Mouse (Mus musculus) thymus, postnatal 10 days (tissue): Measurements from ENCODE around the gene Hoxa3.

Experiments used
- DNase-seq, 2 experiments: peaks; one replicate each; pipeline ENCODE4 v3.0.0; 2021; ENCODE audit warnings: low spot score in 2 of 2

Gene Hoxa3

DNA sequence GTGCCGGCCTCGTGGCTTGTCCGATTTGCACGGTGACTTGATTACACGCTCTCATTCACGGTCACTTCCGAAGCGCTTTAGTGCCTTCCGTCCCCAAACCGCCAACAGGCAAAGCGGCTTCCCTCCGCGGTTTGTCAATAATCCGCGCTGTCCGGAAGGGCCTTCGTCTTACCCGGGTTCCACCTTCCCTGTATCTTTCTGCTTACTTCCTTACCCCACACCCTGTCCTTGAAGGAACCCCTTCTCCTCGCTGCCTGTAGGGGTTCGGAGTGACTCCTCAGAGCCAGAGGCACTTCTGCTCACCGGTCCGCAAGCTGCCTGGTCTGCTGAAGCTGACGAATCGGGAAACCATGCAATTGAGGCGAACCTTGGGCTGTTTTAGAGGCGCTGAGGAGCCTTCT is 33.3 kb upstream of the Hoxa3 start:
- DNase-seq, result no peak

DNA sequence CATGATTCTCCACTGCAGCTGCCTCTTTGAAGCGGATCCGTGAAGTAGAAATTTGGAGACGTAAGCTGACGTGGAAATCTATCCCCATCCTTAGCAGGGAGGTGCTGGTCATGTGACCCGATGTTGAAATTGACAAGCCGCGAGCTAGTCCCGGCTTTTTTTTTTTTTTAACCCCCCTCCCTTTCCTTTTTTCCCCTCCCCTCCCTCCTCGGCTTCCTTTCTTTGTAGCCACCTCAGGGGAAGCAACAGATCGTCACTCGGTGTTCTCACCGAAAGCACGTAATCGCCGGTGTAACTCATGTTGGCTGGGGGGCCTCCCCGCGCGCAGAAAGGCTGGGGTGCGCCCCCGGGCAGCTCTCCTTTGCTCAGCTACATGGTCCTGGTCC is 32.6 kb upstream of the Hoxa3 start, which contains the start of gene Hoxa11:
Hoxa11 (minus strand) TSS at position 54 of the 386 bp plus-strand sequence.
- no peak for DNase-seq

DNA sequence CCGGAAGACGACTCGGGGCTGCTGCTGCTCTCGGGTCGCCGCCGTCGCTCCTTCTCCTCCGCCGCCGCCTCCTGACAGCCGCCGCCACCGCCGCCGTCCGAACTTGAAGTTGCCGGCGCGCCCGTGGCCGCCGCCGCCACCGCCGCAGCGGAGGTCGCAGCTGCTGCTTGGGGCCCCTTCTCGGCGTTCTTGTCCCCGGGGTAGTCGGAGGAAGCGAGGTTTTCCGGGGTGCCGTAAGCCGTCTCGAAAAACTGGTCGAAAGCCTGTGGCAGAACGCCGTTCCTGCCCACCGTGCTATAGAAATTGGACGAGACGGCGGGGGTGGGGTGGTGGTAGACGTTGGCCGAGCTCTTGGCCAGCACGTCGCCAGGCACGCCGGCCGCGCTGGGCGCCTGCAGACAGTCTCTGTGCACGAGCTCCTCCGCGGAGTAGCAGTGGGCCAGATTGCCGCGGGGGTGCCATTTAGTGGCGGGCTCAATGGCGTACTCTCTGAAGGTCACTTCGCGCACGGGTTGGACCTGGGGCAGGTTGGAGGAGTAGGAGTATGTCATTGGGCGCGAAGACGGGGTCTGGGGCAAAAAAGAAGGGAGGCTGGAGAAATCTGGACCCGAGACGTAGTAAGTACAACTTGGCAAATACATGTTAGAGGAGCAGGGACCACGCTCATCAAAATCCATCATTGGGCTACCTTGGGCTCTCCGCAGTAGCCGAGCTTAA is 32.1 kb upstream of the Hoxa3 start:
- DNase-seq, result no peak

DNA sequence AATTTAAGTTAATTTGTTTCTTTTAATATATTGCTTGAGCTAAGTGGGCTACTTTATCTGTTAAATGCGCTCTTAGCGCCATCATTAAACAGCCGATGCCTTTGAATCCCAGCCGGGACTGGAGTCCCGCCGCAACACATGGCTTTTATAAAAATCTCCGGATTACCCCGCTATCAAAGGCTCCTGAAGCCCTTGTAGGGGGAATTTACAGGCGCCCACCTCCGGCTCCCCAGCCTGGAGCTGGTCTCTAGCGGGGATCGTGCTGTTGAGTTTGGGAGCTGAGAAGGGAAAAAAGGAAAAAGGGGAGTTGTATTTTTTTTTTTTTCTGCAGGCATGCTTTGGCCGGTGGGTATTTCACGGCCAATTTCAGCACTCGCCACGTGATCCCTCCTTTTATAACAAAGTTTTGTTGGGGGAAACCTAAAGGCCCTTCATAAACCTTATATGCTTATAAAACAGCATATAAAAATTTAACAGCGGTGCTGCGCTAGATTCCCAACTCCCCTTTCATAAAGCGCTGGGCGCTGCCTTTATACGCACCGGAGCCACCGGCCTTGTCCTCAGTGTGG is 31.4 kb upstream of the Hoxa3 start:
- DNase-seq, result no peak

DNA sequence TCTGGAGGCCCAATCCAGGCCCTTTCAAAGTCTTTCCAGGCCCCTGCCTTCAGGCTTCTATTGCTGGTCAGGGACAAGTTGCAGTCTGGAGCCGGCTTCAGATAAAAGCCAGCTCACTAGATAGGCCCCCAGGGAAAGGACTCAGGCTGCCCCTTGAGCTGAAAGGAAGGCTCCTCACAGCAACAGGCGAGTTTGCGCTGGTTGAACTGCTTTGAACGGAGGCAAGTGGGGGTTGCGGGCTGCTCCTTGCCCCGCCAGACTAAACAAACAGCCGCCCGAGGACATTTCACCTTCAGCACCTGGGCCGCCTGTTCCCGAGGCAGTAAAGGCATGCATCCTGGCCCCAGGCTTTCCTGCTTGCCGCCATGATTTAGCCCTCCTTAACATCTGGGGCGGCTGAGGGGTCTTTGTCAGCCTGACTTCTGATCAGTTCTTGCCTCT is 30.6 kb upstream of the Hoxa3 start:
- DNase-seq, result no peak

DNA sequence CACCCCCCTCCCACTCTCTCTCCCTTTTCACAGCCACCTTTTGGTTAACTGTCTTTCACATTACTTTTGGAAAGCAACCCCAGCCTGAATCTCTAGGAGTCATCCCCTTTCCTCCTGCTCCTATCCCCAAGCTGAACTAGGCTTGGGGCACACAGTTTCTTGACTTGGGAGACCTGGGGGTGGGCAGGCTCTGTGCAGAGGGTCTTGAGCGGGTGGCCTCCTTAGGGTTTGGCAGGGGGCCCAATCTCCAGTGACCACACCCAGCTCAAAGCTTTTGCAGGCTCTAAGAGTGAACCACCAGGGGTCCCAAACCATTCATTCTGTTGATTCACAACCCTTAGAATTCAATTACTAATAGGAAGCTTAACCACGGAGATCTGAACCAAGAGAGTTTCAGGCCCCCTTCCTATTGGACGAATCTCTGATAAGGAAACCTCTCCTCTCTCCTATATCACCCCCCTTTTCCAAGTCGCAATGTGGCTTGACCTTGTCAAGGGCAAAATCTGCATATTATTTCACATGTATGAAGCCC is 29.7 kb upstream of the Hoxa3 start:
- no peak for DNase-seq

DNA sequence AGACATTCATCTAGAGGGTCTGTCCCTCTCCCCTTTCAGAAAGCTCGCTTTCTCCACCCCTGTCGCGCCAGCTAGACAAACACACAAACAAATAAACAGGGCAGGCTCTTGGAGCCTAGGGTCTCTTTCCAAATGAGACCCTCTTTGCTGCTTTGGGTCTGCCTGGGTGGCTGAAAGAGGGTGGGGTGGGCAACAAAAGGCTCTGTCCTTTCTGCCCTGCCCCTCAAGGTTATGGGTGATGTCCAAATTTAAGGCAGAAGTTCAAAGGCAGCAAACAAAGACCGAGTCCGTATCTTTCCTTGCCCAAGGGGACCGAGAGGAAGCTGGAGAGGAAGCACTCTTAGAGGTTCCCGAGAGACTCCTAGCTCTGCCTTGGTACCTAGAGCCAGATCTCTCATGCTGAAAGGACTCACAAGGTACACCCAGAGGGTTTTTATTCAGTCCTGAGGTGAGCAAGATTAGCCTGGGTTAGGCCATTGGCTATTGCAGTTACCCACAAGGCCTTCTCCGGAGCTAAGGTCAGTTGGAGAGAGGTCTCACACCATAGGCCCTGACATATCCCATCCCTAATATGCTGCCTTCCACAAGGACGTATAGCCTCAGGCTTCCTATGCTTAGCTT is 28.0 kb upstream of the Hoxa3 start:
- no peak for DNase-seq

DNA sequence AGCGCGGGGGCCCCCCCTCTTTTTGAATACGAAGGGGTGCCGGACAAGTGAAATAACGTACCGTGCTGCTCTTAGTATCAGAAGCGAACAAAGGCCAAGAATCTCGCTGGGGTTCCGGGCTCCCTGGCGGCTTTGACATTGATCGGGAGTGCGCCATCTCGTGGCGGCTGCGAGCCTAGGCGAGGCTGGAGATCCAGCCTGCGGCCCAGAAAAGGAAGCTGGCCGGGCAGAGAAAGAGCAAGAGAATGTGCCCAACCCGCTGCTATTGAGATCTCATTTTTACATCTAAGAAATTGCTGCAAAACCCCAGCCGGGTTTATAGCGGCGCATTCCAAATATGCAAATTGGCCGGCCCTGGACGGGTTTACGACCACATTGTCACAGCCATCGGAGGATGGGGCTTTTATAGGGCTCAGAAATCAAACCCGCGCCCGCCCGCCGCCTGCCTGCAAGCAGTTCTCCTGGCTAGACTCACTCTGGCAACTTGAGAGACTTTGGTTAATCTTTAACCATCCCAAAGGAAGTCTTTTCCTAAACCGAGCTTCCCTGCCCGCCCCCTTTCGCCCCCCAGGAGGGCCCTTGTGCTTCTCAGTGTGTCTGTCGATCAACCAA is 27.4 kb upstream of the Hoxa3 start, which contains the start of gene Hoxa10:
Hoxa10 (minus strand) TSS at position 466 of the 612 bp plus-strand sequence.
- DNase-seq, result peak; percentile 55 to 78

DNA sequence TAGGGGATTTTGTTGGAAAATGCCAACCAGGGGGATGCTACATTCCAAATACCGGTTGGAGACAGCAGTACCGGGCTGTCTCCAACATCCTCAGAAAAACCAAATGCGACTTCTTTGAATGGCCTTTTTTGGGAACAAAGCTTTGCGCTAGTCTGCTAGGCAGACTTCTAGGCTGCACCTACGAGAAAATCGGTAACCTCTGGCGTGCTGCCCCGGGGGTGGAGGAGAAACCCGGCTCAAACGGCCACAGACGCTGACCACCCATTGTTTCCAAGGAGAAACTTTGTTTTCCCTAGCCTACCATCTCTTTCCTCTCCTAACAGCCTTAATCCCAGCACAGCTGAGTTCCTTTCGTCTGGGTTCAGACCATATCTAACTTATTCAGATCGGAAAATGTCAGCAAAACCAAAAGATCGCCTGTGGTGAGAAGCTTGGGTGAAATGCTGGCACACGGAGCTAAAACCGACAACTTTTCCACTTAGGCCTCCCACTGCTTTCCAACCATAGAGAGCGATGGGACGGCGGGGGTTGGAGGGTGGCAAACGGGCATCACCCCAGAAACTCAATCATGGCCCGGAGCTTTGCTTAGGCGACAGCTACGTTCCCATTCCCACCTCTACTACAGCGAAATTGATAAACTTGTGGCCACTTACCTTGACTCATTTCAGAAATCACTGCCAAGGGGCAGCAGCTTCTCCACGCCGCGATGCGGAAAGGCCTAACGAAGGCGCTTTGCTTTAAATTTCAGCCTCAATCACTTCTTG is 26.7 kb upstream of the Hoxa3 start:
- DNase-seq, result no peak

DNA sequence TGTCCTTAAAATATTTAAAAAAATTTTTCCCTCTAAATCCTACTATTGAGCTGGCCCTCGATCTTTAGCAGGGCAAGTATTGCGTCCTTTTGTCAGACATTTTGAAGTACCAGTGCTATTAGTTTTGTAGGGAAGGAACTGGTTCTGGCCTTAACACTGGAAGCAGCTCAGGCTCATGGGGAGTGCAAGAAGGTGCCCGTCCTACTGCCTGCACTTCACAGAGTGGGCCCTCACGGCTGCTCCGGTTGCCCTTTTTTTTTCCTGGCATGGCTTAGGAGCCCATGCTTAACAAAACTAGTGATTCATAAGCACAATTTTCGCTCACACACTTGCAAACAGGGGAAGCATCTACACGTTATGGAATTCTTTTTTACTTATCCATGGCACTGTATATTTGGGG is 25.8 kb upstream of the Hoxa3 start:
- no peak for DNase-seq

DNA sequence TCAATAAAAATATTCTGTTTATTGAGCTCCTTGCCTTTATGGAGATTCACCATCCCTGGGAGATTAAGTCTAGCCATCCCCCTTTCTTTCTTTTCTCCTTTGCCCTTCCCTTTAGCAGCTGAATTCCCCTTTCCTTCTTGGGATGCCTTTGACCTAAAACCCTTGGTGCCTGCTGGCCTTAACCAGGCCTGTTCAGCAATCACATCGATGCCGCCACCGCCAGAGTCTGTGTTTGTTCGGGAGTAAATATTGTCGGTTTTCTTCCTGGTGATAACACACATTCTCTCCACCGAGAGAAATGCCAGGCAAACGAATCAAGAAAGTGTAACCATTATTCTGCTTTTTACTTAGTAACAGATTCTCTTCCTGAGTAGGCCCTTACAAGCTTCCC is 25.0 kb upstream of the Hoxa3 start:
- no peak for DNase-seq

DNA sequence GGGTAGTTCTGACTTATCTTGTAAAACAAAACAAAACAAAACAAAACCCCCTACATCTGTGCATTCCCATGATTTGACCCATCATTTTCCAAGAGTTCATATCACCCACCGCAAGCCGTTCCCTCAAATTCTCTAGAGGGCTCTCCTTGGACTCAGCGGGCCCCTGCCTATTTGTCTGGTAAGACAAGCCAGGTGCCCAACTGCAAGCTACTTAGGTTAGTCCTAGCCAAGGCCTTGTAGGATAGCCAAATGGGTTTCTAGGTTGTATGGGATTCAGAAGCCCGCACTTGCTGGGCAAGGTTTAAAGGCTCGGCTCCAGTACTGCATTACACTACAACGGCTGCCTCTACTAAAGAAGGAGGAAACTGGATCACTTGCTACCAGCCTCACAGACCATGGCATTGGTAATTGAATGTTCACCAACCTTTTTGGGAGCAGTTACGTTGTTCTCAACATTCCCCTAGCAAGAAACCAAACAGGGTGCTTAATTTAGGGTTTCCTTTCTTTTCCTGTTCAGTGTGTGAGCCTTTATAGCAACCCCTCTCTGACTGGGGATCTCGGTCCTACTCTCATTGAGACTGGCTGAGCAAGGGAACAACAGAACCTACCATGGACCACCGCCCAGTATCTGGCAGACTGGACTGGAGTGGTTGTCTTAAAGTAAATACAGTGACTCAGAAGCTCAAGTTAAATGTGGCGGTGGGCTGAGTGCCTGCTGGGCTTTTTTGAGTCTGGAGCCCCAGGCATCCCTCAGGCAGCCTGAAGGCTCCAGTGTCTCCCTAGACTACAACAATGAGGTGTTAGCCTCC is 24.4 kb upstream of the Hoxa3 start:
- DNase-seq, result no peak

DNA sequence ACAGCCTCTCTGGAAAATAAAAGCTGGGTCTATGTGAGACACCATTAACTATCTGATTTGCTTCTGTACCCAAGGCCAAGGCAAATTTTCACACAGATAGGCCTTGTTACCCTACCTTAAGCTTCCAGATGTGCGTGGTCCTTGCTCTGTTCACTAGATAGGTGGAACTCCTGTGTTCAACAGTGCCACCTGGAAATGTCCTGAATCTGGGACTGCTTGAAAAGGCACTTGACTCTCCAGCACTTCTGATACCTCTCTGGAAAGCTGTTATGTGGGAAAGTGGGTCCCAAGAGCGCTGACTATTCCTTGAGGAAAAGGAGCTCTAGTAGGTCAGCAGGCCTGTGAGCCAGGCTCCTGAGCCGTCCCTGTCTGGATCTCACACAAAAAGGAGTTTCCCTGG is 23.7 kb upstream of the Hoxa3 start:
- no peak for DNase-seq

DNA sequence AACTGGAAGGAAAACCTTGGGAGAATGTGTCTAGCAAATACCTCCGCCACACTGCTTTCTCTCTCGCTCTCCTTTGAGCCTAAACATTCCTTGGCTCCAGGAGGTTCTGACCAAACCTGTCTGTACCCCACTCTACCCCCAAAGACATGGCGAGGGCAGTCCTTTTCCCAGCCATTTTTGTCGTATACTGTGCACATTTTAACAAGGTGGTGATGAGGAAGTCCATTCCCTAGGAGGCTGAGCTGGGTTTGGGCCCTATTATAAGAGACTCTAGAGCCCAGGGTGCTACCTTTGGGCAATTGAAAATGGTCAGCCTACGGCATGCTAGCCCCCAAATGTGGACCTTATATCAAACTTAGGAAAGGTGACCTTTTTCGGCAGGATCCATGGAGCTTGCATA is 22.7 kb upstream of the Hoxa3 start:
- no peak for DNase-seq

DNA sequence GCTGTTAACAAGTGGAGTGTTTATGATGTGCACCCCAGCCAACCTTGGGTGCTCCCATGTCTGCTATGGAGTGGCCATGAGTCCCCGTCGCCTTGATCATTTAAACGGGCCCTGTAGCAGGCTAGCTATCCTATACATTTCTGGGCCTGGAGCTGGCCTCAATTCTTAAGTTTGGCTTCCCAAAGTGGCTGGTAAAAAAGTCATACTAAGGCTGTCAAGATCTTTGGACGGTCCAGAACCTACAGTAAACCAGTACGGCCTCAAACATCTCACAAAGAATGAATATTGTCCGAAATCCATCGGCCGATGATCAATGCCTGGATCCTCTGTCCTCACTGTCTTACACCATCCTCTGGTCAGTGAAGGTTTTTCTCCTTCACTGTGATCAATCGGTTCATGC is 22.1 kb upstream of the Hoxa3 start:
- DNase-seq, result no peak

DNA sequence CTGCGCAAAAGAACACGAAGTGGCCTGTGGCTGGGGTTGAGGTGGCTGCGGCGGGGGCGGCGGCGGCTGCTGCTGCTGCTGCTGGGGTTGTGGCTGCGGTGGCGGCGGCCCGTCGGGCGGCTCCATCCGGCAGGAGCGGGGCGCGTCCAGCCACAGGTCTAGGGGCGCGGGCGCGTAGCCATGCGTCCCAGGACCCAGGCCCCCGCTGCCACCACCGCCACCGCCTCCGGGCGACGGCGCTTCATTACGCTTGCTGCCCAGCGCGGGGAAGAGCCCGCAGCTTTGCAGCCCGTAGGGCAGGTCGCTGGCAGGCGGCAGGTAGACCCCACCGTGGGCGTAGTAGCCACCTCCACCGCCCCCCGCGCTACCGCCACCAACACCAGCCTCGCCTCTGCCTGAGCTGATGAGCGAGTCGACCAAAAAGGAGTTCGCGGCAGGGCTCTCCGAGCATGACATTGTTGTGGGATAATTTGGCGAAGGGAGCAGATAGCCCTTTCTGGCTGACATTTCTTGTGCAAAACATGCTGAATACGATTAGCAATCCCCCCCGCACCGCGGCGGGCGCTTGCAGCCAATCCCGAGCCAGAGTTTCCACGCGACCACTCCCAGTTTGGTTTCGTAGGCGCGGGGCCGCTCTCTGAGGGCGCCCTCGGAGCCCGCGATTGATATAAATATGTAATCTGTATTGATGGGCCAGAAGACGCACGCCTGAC is 21.4 kb upstream of the Hoxa3 start:
- DNase-seq, result no peak

DNA sequence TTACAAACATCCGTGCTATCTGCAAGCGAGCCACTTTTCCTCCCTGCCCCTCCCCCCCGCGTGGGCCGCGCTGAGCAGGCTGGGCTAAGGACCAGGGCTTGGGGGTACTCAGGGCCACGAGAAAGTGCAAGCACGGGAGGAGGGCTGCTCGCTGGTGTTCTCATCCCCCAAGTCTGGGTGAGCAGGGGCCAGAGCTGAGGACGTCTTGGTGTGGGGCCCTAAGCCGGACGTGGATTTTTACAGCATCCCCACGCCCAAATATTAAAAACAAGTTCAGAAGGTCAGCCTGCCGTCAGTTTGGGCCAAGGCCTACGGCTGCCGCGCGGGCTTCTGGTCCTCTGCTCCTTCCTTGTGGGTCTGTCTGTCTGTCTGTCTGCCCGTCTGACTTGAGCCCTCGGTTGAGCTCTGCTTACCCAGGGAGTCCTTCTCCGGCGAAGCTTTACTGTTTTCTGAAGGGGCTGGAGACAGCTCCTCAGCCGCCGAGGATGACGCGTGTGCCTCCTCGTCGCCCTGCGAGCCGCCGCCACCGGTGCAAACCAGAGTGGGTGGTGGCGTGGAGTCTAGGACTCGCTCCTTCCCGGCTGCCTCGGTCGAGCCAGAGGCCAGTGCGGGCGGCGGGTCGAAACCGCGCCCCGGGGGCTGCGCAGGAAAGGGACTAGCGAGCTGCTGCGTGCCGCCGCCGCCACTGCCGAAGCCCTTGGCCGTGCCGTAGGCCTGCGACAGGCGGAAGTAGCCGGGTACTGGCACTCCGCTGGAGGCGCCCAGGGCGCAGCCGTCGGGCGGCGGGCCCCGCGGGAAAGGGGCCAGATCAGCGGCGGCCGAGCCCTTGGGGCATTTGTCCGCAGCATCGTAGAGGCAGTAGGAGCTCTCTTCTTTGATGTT is 20.7 kb upstream of the Hoxa3 start:
- DNase-seq, result no peak

DNA sequence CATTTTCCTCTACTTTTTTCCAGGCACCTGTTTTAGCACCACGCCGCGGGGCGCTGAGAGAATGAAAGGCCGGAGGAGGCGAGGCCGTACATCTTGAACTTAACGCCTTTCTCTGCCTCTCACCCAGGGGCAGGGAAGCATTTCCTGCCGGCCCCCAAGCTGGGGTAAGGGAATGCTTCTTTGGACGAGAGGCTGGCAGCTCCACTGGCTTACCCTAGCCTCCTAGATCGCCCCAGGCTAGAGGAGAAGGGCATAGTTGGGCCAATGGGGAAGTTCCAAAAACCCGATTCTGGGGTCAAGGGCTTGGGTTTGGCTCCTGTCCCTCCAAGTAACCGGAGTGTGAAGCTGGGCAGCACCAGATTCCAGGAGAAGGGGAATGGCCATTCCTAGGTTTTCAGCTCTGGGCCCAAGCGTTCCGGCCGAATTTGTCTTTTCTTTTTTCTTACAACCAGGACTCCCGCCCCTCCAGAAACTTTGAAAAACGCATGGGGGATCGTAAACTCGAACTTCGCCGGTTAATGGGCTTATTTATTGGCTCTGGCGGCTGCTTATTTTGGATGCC is 19.9 kb upstream of the Hoxa3 start:
- DNase-seq, result no peak

DNA sequence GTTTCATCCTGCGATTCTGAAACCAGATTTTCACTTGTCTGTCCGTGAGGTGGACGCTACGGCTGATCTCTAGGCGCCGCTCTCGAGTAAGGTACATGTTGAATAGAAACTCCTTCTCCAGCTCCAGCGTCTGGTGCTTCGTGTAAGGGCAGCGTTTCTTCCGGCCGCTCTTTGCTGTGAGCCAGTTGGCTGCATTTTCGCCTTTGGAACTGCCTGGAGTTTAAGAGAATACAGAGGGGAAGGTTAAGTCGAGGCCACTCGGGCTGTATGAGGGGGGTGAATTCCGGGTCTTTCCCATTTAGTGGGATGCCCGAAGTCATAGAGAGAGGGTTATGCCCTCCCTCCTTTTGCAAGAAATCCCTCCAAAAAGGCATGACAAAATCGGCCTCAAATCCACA is 19.4 kb upstream of the Hoxa3 start:
- no peak for DNase-seq
